Mouse (Mus musculus) monocyte, adult 59 days (primary cell): ENCODE results near the gene Fhdc1. TPM values are rescaled to one million over a fixed set of nuclear protein-coding genes. Genes with fewer than 3 reads are reported as not detected.

ENCODE experiments used
- total RNA-seq, 2 experiments: library from RNA; stranded (reverse); gene quantifications; one replicate each; pipeline ENCODE4 v1.2.4; 2023

Gene Fhdc1
- 1 to 10 TPM in 1 of 2 experiments, under 1 TPM in 1; 0.12 to 2.5 TPM for total RNA-seq

GRCm38 (mm10) chr3:84480006-84480897 lies at the start of gene Fhdc1:
Gene Fhdc1, minus strand, starts transcription at chr3:84480429.

Other genes with a start within 250 kb of the Fhdc1 start
- 1 to 10 TPM in 1 of 2 experiments, under 1 TPM in 1; 0.82 to 1.5 TPM for gene Trim2, start 173.6 kb downstream of the Fhdc1 start, total RNA-seq
- gene Arfip1, start 102.2 kb upstream of the Fhdc1 start, total RNA-seq: 10 to 100 TPM; 29.1 to 36.2 TPM
- gene Tigd4, start 113.1 kb upstream of the Fhdc1 start, total RNA-seq: under 1 TPM in 1 of 2 experiments, not detected in 1; 0.13 TPM
- gene Tmem154, start 185.8 kb upstream of the Fhdc1 start, total RNA-seq: 10 to 100 TPM in 1 of 2 experiments, 1 to 10 TPM in 1; 9.8 to 18.2 TPM